8 mouse cellular contexts compared by ENCODE assay signal in the genomic region with DNA sequence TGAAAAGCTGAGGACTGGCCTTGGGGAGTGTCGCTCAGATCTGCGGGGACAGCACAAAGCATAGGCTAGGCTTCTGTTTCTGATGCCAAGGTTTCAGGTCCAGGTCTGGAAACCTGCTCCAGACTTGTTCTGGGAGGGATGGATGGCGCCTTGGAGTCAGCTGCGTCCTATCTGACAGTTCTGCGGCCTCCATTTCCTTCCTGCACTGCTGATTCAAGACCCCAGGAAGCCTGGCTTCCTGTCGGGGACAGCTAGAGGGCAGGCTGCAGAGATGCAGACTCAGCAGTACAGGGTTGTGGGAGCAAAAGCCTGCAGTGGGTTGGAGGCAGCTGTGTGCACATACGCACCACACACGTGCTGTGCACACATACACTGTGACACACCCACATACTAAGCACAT. TPM values are rescaled to one million over a fixed set of nuclear protein-coding genes. Genes with fewer than 3 reads are reported as not detected.
DNase-seq lines count a peak whose midpoint lies in the region; ATAC-seq and TF ChIP-seq lines count a peak whose summit lies in the region.

No protein-coding gene starts in this region.

- no peak overlapping the region for H3K4me3 ChIP-seq in layer of hippocampus, adult 2 months
- H3K4me3 ChIP-seq in intestine, embryonic 16.5 days (ENCODE audit: low read length) = no peak overlapping the region
- H3K4me3 ChIP-seq in lung, embryonic 16.5 days (ENCODE audit: low read length) = no peak overlapping the region

- no peak overlapping the region for H3K4me2 ChIP-seq in intestine, embryonic 16.5 days (ENCODE audit: low read depth, low read length)
- no peak overlapping the region for H3K4me2 ChIP-seq in lung, embryonic 16.5 days (ENCODE audit: low read depth, low read length)

- H3K36me3 ChIP-seq in intestine, embryonic 16.5 days (ENCODE audit: control insufficient read depth, insufficient read depth, low read length) = no peaks in the 10 kb centered on the region
- no peaks in the 10 kb centered on the region for H3K36me3 ChIP-seq in lung, embryonic 16.5 days (ENCODE audit: control insufficient read depth, insufficient read depth, low read length)

- H3K27ac ChIP-seq in layer of hippocampus, adult 2 months = no peak overlapping the region
- H3K27ac ChIP-seq in intestine, embryonic 16.5 days (ENCODE audit: low read length) = no peak overlapping the region
- H3K27ac ChIP-seq in lung, embryonic 16.5 days (ENCODE audit: low read length) = no peak overlapping the region

- DNase-seq in layer of hippocampus, adult 2 months (ENCODE audit: low spot score in 2 of 2) = no peak
- no peak for DNase-seq in layer of hippocampus, postnatal 36 days
- peak; percentile 20 for DNase-seq in embryo, embryonic 10.5 days (ENCODE audit: low spot score)
- DNase-seq in urinary bladder, postnatal 14 days (ENCODE audit: low spot score) = no peak
- no peak for DNase-seq in ovary, postnatal 36 days (ENCODE audit: low spot score)

- ATAC-seq in intestine, embryonic 16.5 days = peak; percentile 68
- peak; percentile 71 for ATAC-seq in lung, embryonic 16.5 days (ENCODE audit: low read depth)
- ATAC-seq in erythroblast, adult 5-6 weeks (replicated peaks; ENCODE audit: low FRiP score, poor library complexity, severe bottlenecking) = no peak

- WGBS in intestine, embryonic 16.5 days = 47% methylated on average over 8 of the region's 8 CpGs
- WGBS in lung, embryonic 16.5 days = 37% methylated on average over 8 of the region's 8 CpGs

- H3K9ac ChIP-seq in intestine, embryonic 16.5 days (ENCODE audit: low read depth, low read length) = no peak overlapping the region
- no peak overlapping the region for H3K9ac ChIP-seq in lung, embryonic 16.5 days (ENCODE audit: low read length)

- H3K9me3 ChIP-seq in intestine, embryonic 16.5 days (ENCODE audit: control insufficient read depth, low read length) = no peaks in the 10 kb centered on the region
- H3K9me3 ChIP-seq in lung, embryonic 16.5 days (ENCODE audit: control insufficient read depth, low read length) = no peaks in the 10 kb centered on the region

- no peaks in the 10 kb centered on the region for H3K27me3 ChIP-seq in intestine, embryonic 16.5 days (replicated peaks; ENCODE audit: control insufficient read depth, insufficient read depth, low read length)
- H3K27me3 ChIP-seq in lung, embryonic 16.5 days (ENCODE audit: control insufficient read depth, insufficient read depth, low read depth, low read length) = no peaks in the 10 kb centered on the region

- TF ChIP-seq CTCF in layer of hippocampus, adult 2 months (conservative IDR thresholded peaks at IDR 0.05) = peak; percentile 15

- H3K4me1 ChIP-seq in intestine, embryonic 16.5 days (ENCODE audit: control insufficient read depth, insufficient read depth, low read length) = no peaks in the 10 kb centered on the region
- no peaks in the 10 kb centered on the region for H3K4me1 ChIP-seq in lung, embryonic 16.5 days (replicated peaks; ENCODE audit: control insufficient read depth, insufficient read depth, low read length)

RNA-seq across cellular contexts. Expression of a gene that starts 18.4 kb away (rescaled TPM):
- 10 to 100 TPM; 44.9 to 51.5 TPM for total RNA-seq in layer of hippocampus, adult 2 months (2021)
- total RNA-seq in layer of hippocampus, postnatal 36 days (2021) = 10 to 100 TPM; 41.4 to 52.6 TPM
- 12.8 and 13.5 TPM in 2 replicates for polyA plus RNA-seq in intestine, embryonic 16.5 days (2015; fragmentation: Nextera tagmentation; extraction: Ambion mirVana)
- polyA plus RNA-seq in lung, embryonic 16.5 days (2015; fragmentation: Nextera tagmentation; extraction: Ambion mirVana) = 21.3 and 21.4 TPM in 2 replicates
- 7.1 and 8.8 TPM in 2 replicates for total RNA-seq in erythroblast, adult 5-6 weeks (2015; ENCODE audit: low replicate concordance)
- total RNA-seq in erythroblast, adult 5-6 weeks (2017; ENCODE audit: low replicate concordance) = 7.8 and 12.0 TPM in 2 replicates

RNA-seq across cellular contexts. Expression of a gene that starts 50.0 kb away (rescaled TPM):
- total RNA-seq in layer of hippocampus, adult 2 months (2021) = 10 to 100 TPM; 65.9 to 69.3 TPM
- 10 to 100 TPM; 67.9 to 70.2 TPM for total RNA-seq in layer of hippocampus, postnatal 36 days (2021)
- 144 and 154 TPM in 2 replicates for polyA plus RNA-seq in intestine, embryonic 16.5 days (2015; fragmentation: Nextera tagmentation; extraction: Ambion mirVana)
- 152 and 157 TPM in 2 replicates for polyA plus RNA-seq in lung, embryonic 16.5 days (2015; fragmentation: Nextera tagmentation; extraction: Ambion mirVana)
- total RNA-seq in erythroblast, adult 5-6 weeks (2015; ENCODE audit: low replicate concordance) = 27.6 and 40.2 TPM in 2 replicates
- 41.4 and 53.5 TPM in 2 replicates for total RNA-seq in erythroblast, adult 5-6 weeks (2017; ENCODE audit: low replicate concordance)

RNA-seq across cellular contexts. Expression of a gene that starts 58.8 kb away (rescaled TPM):
- total RNA-seq in layer of hippocampus, adult 2 months (2021) = 10 to 100 TPM; 54.3 to 60.0 TPM
- total RNA-seq in layer of hippocampus, postnatal 36 days (2021) = 10 to 100 TPM; 48.9 to 53.6 TPM
- polyA plus RNA-seq in intestine, embryonic 16.5 days (2015; fragmentation: Nextera tagmentation; extraction: Ambion mirVana) = 9.1 and 10.6 TPM in 2 replicates
- 16.2 and 16.8 TPM in 2 replicates for polyA plus RNA-seq in lung, embryonic 16.5 days (2015; fragmentation: Nextera tagmentation; extraction: Ambion mirVana)
- total RNA-seq in erythroblast, adult 5-6 weeks (2015; ENCODE audit: low replicate concordance) = 14.4 and 15.7 TPM in 2 replicates
- total RNA-seq in erythroblast, adult 5-6 weeks (2017; ENCODE audit: low replicate concordance) = 9.8 and 20.1 TPM in 2 replicates
